Mouse (Mus musculus) kidney, embryonic 14.5 days (tissue): Measurements from ENCODE around the gene Scamp1. TPM values are rescaled to one million over a fixed set of nuclear protein-coding genes. Genes with fewer than 3 reads are reported as not detected.

Source experiments
- ATAC-seq: fragments of 200-750 bp; cut with Nextera tagmentation; 2 replicates; pipeline ENCODE4 v1.8.0; 2017; ENCODE audit warnings: moderate number of reproducible peaks, mild to moderate bottlenecking, moderate TSS enrichment, moderate library complexity; ENCODE audit not compliant: low FRiP score, low TSS enrichment
- H3K27ac ChIP-seq: fragments of 300-500 bp; sonication (generic); 2 replicates; pipeline ENCODE4 v1.5.1; 2014; ENCODE audit warnings: low read depth, mild to moderate bottlenecking, low read length, moderate library complexity, mixed read lengths
- H3K27me3 ChIP-seq: fragments of 300-500 bp; sonication (generic); 2 replicates; pipeline ENCODE4 v1.6.1; 2014; ENCODE audit warnings: mild to moderate bottlenecking, low read length; ENCODE audit not compliant: control insufficient read depth, insufficient read depth
- H3K36me3 ChIP-seq: fragments of 300-500 bp; sonication (generic); 2 replicates; pipeline ENCODE4 v1.6.1; 2014; ENCODE audit warnings: low read length, mixed read lengths; ENCODE audit not compliant: control insufficient read depth, insufficient read depth
- H3K4me1 ChIP-seq: fragments of 300-500 bp; sonication (generic); 2 replicates; pipeline ENCODE4 v1.6.1; 2014; ENCODE audit warnings: low read length, mixed read lengths; ENCODE audit not compliant: control insufficient read depth, insufficient read depth
- H3K4me2 ChIP-seq: fragments of 300-500 bp; sonication (generic); replicated peaks from 2 replicates; pipeline ENCODE4 v1.6.1; 2014; ENCODE audit warnings: low read depth, mild to moderate bottlenecking, low read length
- H3K4me3 ChIP-seq: fragments of 300-500 bp; sonication (generic); 2 replicates; pipeline ENCODE4 v1.5.1; 2014; ENCODE audit warnings: mild to moderate bottlenecking, low read length
- H3K9ac ChIP-seq: fragments of 300-500 bp; sonication (generic); 2 replicates; pipeline ENCODE4 v1.6.1; 2014; ENCODE audit warnings: low read depth, mild to moderate bottlenecking, low read length, moderate library complexity
- H3K9me3 ChIP-seq: fragments of 300-500 bp; sonication (generic); 2 replicates; pipeline ENCODE4 v1.6.1; 2016; ENCODE audit warnings: low read length; ENCODE audit not compliant: control insufficient read depth
- WGBS: fragments of 180-500 bp; shearing (Covaris S2); extraction: QIAGEN DNeasy Blood & Tissue Kit; methylation state at CpG from one replicate; pipeline ENCODE4 v1.1.7; 2014; 5-methylcytosine and 5-hydroxymethylcytosine counted together
- polyA plus RNA-seq: library from polyadenylated mRNA; unstranded; fragments of >200 nt; fragmentation: Nextera tagmentation; extraction: Ambion mirVana; gene quantifications from 2 replicates; pipeline ENCODE4 v1.2.1, GENCODE M21; 2014

Gene Scamp1
- polyA plus RNA-seq, 1 experiment from 2014 or later: 34.4 TPM

- WGBS: 62% methylated on average over 11 of the region's 11 CpGs
Measured at GRCm38 (mm10) chr13:94178401-94179040, 107.1 kb downstream of the Scamp1 start.

GRCm38 (mm10) chr13:94177148-94177547 lies 108.5 kb downstream of the Scamp1 start:
- ATAC-seq: no peak
- Histone ChIP-seq H3K4me2 (no peak overlapping the region), H3K27me3 (no peaks in the 10 kb centered on the region), H3K27ac (no peak overlapping the region), H3K9me3 (no peaks in the 10 kb centered on the region), H3K4me3 (no peak overlapping the region), H3K4me1 (peaks cover 38% of the 10 kb centered on the region), H3K36me3 (peaks cover 25% of the 10 kb centered on the region), H3K9ac (no peak overlapping the region)
- 46% methylated on average over 7 of the region's 7 CpGs for WGBS

More at GRCm38 (mm10) chr13:94178401-94179040, 107.1 kb downstream of the Scamp1 start:
- no peak for ATAC-seq
- no peaks in the 10 kb centered on the region for H3K27me3 ChIP-seq
- H3K4me2 ChIP-seq: no peak overlapping the region
- H3K4me3 ChIP-seq: no peak overlapping the region
- H3K27ac ChIP-seq: no peak overlapping the region
- H3K4me1 ChIP-seq: peaks cover 25% of the 10 kb centered on the region
- H3K9me3 ChIP-seq: no peaks in the 10 kb centered on the region
- peaks cover 30% of the 10 kb centered on the region for H3K36me3 ChIP-seq
- H3K9ac ChIP-seq: no peak overlapping the region

- Histone ChIP-seq H3K27ac (no peak overlapping the region), H3K4me1 (peaks cover 38% of the 10 kb centered on the region), H3K4me2 (peak overlapping the region; percentile 89; the same call in 1 of the 2 replicates), H3K4me3 (peak overlapping the region; percentile 1; the same call in 1 of the 2 replicates), H3K36me3 (peaks cover 23% of the 10 kb centered on the region), H3K9me3 (no peaks in the 10 kb centered on the region), H3K9ac (no peak overlapping the region), H3K27me3 (no peaks in the 10 kb centered on the region)
- WGBS: 65% methylated on average over 6 of the region's 6 CpGs
- no peak for ATAC-seq
Measured at GRCm38 (mm10) chr13:94175379-94176050, 110.1 kb downstream of the Scamp1 start.

GRCm38 (mm10) chr13:94174577-94175279 lies 110.9 kb downstream of the Scamp1 start:
- no peaks in the 10 kb centered on the region for H3K27me3 ChIP-seq
- H3K9me3 ChIP-seq: no peaks in the 10 kb centered on the region
- 38% methylated on average over 16 of the region's 16 CpGs for WGBS
- H3K4me2 ChIP-seq: peak overlapping the region; percentile 89
- peak overlapping the region; percentile 49 for H3K9ac ChIP-seq
- no peak overlapping the region for H3K27ac ChIP-seq
- ATAC-seq: no peak
- peaks cover 38% of the 10 kb centered on the region for H3K4me1 ChIP-seq
- peak overlapping the region; percentile 43 for H3K4me3 ChIP-seq
- peaks cover 22% of the 10 kb centered on the region for H3K36me3 ChIP-seq

- Histone ChIP-seq H3K4me2 (peak overlapping the region; percentile 89), H3K9ac (peak overlapping the region; percentile 49), H3K27ac (no peak overlapping the region), H3K4me1 (peaks cover 38% of the 10 kb centered on the region), H3K4me3 (peak overlapping the region; percentile 43), H3K36me3 (peaks cover 17% of the 10 kb centered on the region), H3K27me3 (no peaks in the 10 kb centered on the region), H3K9me3 (no peaks in the 10 kb centered on the region)
- WGBS: 7% methylated on average over 46 of the region's 55 CpGs
- peak; percentile 63 for ATAC-seq
Measured at GRCm38 (mm10) chr13:94173633-94174576, 111.8 kb downstream of the Scamp1 start.

- peaks cover 31% of the 10 kb centered on the region for H3K4me1 ChIP-seq
- peak overlapping the region; percentile 30; the same call in 1 of the 2 replicates for H3K27ac ChIP-seq
- H3K4me2 ChIP-seq: no peak overlapping the region
- peak; percentile 29; the same call in 1 of the 2 replicates for ATAC-seq
- H3K4me3 ChIP-seq: no peak overlapping the region
- 65% methylated on average over 15 of the region's 15 CpGs for WGBS
- no peaks in the 10 kb centered on the region for H3K9me3 ChIP-seq
- H3K36me3 ChIP-seq: peaks cover 10% of the 10 kb centered on the region; the same call in 1 of the 2 replicates
- no peaks in the 10 kb centered on the region for H3K27me3 ChIP-seq
- H3K9ac ChIP-seq: no peak overlapping the region
Measured at GRCm38 (mm10) chr13:94172533-94173310, 112.9 kb downstream of the Scamp1 start.

- Histone ChIP-seq H3K4me3 (no peak overlapping the region), H3K36me3 (peaks cover 10% of the 10 kb centered on the region; the same call in 1 of the 2 replicates), H3K4me2 (no peak overlapping the region), H3K9me3 (no peaks in the 10 kb centered on the region), H3K27me3 (no peaks in the 10 kb centered on the region), H3K4me1 (peaks cover 31% of the 10 kb centered on the region), H3K9ac (no peak overlapping the region), H3K27ac (no peak overlapping the region)
- 72% methylated on average over 5 of the region's 5 CpGs for WGBS
- no peak for ATAC-seq
Measured at GRCm38 (mm10) chr13:94171612-94172011, 114.0 kb downstream of the Scamp1 start.
